Comparison of ENCODE assay signal across 29 mouse cellular contexts in the genomic region with DNA sequence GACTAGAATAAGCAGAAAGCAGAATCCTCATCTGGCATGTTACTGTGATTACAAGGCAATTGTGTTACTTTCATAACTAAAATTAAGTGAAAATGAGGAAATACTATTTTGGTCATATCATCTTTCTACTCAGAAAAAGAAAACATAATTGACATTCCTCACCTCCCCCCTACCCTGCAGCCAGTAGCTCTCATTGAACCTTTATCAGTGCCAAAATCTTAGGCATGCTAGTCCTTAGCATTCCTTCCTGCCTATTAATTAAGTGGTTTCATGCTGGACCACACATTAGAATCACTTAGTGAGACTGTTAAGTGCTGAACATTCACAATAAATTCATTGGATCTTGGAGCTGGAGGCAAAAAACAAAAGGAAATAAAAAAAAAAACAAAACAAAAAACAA. TPM values are rescaled to one million over a fixed set of nuclear protein-coding genes. Genes with fewer than 3 reads are reported as not detected.
A peak's percentile ranks its signal among the peaks of the same experiment; 100 is the strongest.
DNase-seq lines count a peak whose midpoint lies in the region; ATAC-seq and TF ChIP-seq lines count a peak whose summit lies in the region.
"Had no signal": no experiment of that assay in that cellular context is flagged by ENCODE, and none has a peak within 500 bp of the region (broad histone marks: within the 10 kb centered on the region; RNA-seq: fewer than 3 reads in every experiment).

No protein-coding gene starts in this region.

- H3K36me3 ChIP-seq in kidney, postnatal 0 days (ENCODE audit: insufficient read depth, low read length): no peaks in the 10 kb centered on the region
- no peaks in the 10 kb centered on the region for H3K36me3 ChIP-seq in kidney, embryonic 15.5 days
- H3K36me3 ChIP-seq: embryonic facial prominence, embryonic 13.5 days; heart, embryonic 13.5 days; limb, embryonic 10.5 days; limb, embryonic 15.5 days; liver, embryonic 13.5 days had no signal

- TF ChIP-seq CTCF in kidney, postnatal 0 days (IDR thresholded peaks at IDR 0.05; ENCODE audit: low read depth): no peak

- no peaks in the 10 kb centered on the region for H3K9me3 ChIP-seq in kidney, postnatal 0 days (replicated peaks; ENCODE audit: low read length)
- H3K9me3 ChIP-seq in kidney, embryonic 15.5 days (replicated peaks): no peaks in the 10 kb centered on the region
- H3K9me3 ChIP-seq: embryonic facial prominence, embryonic 13.5 days; heart, embryonic 13.5 days; limb, embryonic 10.5 days; limb, embryonic 15.5 days; liver, embryonic 13.5 days had no signal

- ATAC-seq in kidney, postnatal 0 days (replicated peaks; ENCODE audit: low FRiP score, low read depth): no peak
- no peak for ATAC-seq in kidney, embryonic 15.5 days (replicated peaks; ENCODE audit: low FRiP score)
- ATAC-seq: forebrain, embryonic 16.5 days; intestine, postnatal 0 days; midbrain, embryonic 16.5 days had no signal

- no peak overlapping the region for H3K9ac ChIP-seq in kidney, postnatal 0 days (ENCODE audit: low read depth, low read length)
- no peak overlapping the region for H3K9ac ChIP-seq in kidney, embryonic 15.5 days
- H3K9ac ChIP-seq: embryonic facial prominence, embryonic 13.5 days; heart, embryonic 13.5 days; hindbrain, embryonic 14.5 days; limb, embryonic 15.5 days; liver, embryonic 13.5 days had no signal

- no peak overlapping the region for H3K4me3 ChIP-seq in kidney, postnatal 0 days (replicated peaks; ENCODE audit: low read depth, low read length)
- H3K4me3 ChIP-seq in kidney, embryonic 15.5 days (replicated peaks): no peak overlapping the region
- H3K4me3 ChIP-seq: embryonic facial prominence, embryonic 13.5 days; gastrocnemius, adult 2 months; heart, embryonic 13.5 days; layer of hippocampus, adult 2 months; limb, embryonic 10.5 days; limb, embryonic 15.5 days; liver, embryonic 13.5 days had no signal

- no peak overlapping the region for H3K4me2 ChIP-seq in kidney, postnatal 0 days (ENCODE audit: low read length)
- no peak overlapping the region for H3K4me2 ChIP-seq in kidney, embryonic 15.5 days
- H3K4me2 ChIP-seq: embryonic facial prominence, embryonic 13.5 days; heart, embryonic 13.5 days; hindbrain, embryonic 14.5 days; limb, embryonic 15.5 days; liver, embryonic 13.5 days; midbrain, embryonic 11.5 days had no signal

- H3K27ac ChIP-seq in kidney, postnatal 0 days: no peak overlapping the region
- H3K27ac ChIP-seq in kidney, embryonic 15.5 days: no peak overlapping the region
- H3K27ac ChIP-seq: embryonic facial prominence, embryonic 13.5 days; gastrocnemius, adult 2 months; heart, embryonic 13.5 days; hindbrain, embryonic 14.5 days; layer of hippocampus, adult 2 months; limb, embryonic 10.5 days; limb, embryonic 15.5 days; liver, embryonic 13.5 days; stomach, postnatal 0 days had no signal

- no peaks in the 10 kb centered on the region for H3K4me1 ChIP-seq in kidney, postnatal 0 days (replicated peaks; ENCODE audit: insufficient read depth, low read length)
- no peaks in the 10 kb centered on the region for H3K4me1 ChIP-seq in kidney, embryonic 15.5 days
- H3K4me1 ChIP-seq: embryonic facial prominence, embryonic 13.5 days; heart, embryonic 13.5 days; limb, embryonic 10.5 days; limb, embryonic 15.5 days; liver, embryonic 13.5 days had no signal

- peak; percentile 55 for DNase-seq in kidney, postnatal 0 days (ENCODE audit: low spot score)
- peak; percentile 14 for DNase-seq in 3134 (ENCODE audit: extremely low read depth, insufficient read length, low spot score)
- DNase-seq in Muller cell, postnatal 12 days (ENCODE audit: inconsistent ontology term): peak; percentile 88
- DNase-seq in lung, postnatal 25 days (ENCODE audit: low spot score): peak; percentile 38
- DNase-seq in cerebellum, postnatal 4 days (ENCODE audit: low spot score in 2 of 2): no peak
- DNase-seq in retina, embryonic 14.5 days (ENCODE audit: low spot score): no peak
- DNase-seq: adrenal gland, postnatal 14 days; cerebellum, adult 11-12 months; cerebellum, adult 9-11 months; gastrocnemius, adult 2 months; heart, postnatal 10 days; liver, embryonic 13.5 days; right cerebral cortex, adult 18-20 months; right cerebral cortex, postnatal 4 days; thymus, adult 2 months; thymus, postnatal 36 days had no signal

- no peaks in the 10 kb centered on the region for H3K27me3 ChIP-seq in kidney, postnatal 0 days (ENCODE audit: insufficient read depth, low read length)
- H3K27me3 ChIP-seq in kidney, embryonic 15.5 days: 0 out of 2 replicates have a peak, but pooled peaks cover 5% of the 10 kb centered on the region
- H3K27me3 ChIP-seq: CH12.LX; embryonic facial prominence, embryonic 13.5 days; heart, embryonic 13.5 days; limb, embryonic 15.5 days; liver, embryonic 13.5 days had no signal

RNA-seq across cellular contexts. Expression of a gene that starts 31.0 kb away (rescaled TPM):
- polyA plus RNA-seq in kidney, postnatal 0 days (2015; fragmentation: Nextera tagmentation; extraction: Ambion mirVana): 30.1 and 33.6 TPM in 2 replicates
- polyA plus RNA-seq in kidney, embryonic 15.5 days (2015; fragmentation: Nextera tagmentation; extraction: Ambion mirVana): 10.6 and 13.4 TPM in 2 replicates

Comparison
In these comparisons a context has a peak if more than half of its experiments do, and no peak if none do; other contexts are left out.
1. DNase-seq: peak in kidney, postnatal 0 days (single experiment), 3134 (single experiment), Muller cell, postnatal 12 days (single experiment) and lung, postnatal 25 days (single experiment); none in cerebellum, postnatal 4 days (0 of 2) and retina, embryonic 14.5 days (single experiment).